ENCODE assay signal across 18 mouse cellular contexts in genomic region chr17:73883332-73883731, GRCm38 (mm10).
A peak's percentile ranks its signal among the peaks of the same experiment; 100 is the strongest.
DNase-seq lines count a peak whose midpoint lies in the region.
"Had no signal": no experiment of that assay in that cellular context is flagged by ENCODE, and none has a peak within 500 bp of the region (broad histone marks: within the 10 kb centered on the region; RNA-seq: fewer than 3 reads in every experiment).

No protein-coding gene starts in this region.

- peak; percentile 14 to 21 for DNase-seq in heart, adult 9 months (ENCODE audit: low spot score in 2 of 2)
- DNase-seq in heart, postnatal 4 days, result no peak
- peak; percentile 16 for DNase-seq in lung, postnatal 14 days
- no peak for DNase-seq in lung, postnatal 10 days
- DNase-seq in lung, postnatal 25 days (ENCODE audit: low spot score), result peak; percentile 29
- no peak for DNase-seq in yolk sac, embryonic 10.5 days (ENCODE audit: low spot score)
- no peak for DNase-seq in thymus, adult 18-20 months
- DNase-seq: adrenal gland, postnatal 25 days; cerebellum, adult 18-20 months; cerebellum, postnatal 10 days; gastrocnemius, postnatal 14 days; heart, adult 18-20 months; heart, postnatal 10 days; kidney, adult 11 months; kidney, postnatal 14 days; layer of hippocampus, adult 9-11 months; right cerebral cortex, postnatal 14 days; thymus, postnatal 25 days had no signal

Comparison
In these comparisons a context has a peak if more than half of its experiments do, and no peak if none do; other contexts are left out.
1. DNase-seq: peak in heart, adult 9 months (2 of 2), lung, postnatal 14 days (single experiment) and lung, postnatal 25 days (single experiment); none in heart, postnatal 4 days (single experiment), lung, postnatal 10 days (single experiment), yolk sac, embryonic 10.5 days (single experiment) and thymus, adult 18-20 months (0 of 2).